ENCODE assay signal across 7 mouse cellular contexts in genomic region chr6:113326533-113327315, GRCm38 (mm10). TPM values are rescaled to one million over a fixed set of nuclear protein-coding genes. Genes with fewer than 3 reads are reported as not detected.
DNase-seq lines count a peak whose midpoint lies in the region; ATAC-seq lines count a peak whose summit lies in the region.

TSS of gene Ogg1 (plus strand) at chr6:113326972.

- H3K27me3 ChIP-seq in embryonic facial prominence, embryonic 11.5 days (ENCODE audit: control insufficient read depth, insufficient read depth, low read length), result no peaks in the 10 kb centered on the region
- H3K27me3 ChIP-seq in limb, embryonic 10.5 days (ENCODE audit: low read depth, poor library complexity, severe bottlenecking), result no peaks in the 10 kb centered on the region
- H3K27me3 ChIP-seq in midbrain, embryonic 13.5 days, result no peaks in the 10 kb centered on the region

- peak; percentile 98 for DNase-seq in adrenal gland, postnatal 14 days
- DNase-seq in embryonic facial prominence, embryonic 11.5 days (ENCODE audit: low spot score), result peak; percentile 98
- peak; percentile 100 for DNase-seq in kidney, adult 11 months
- peak; percentile 98 for DNase-seq in limb, embryonic 10.5 days (ENCODE audit: low spot score)
- DNase-seq in spleen, adult 12 weeks (ENCODE audit: low spot score), result peak; percentile 93

- no peaks in the 10 kb centered on the region for H3K4me1 ChIP-seq in embryonic facial prominence, embryonic 11.5 days (ENCODE audit: control insufficient read depth, insufficient read depth, low read length)
- peaks cover 15% of the 10 kb centered on the region for H3K4me1 ChIP-seq in limb, embryonic 10.5 days
- peaks cover 16% of the 10 kb centered on the region for H3K4me1 ChIP-seq in midbrain, embryonic 13.5 days (replicated peaks)

- H3K4me3 ChIP-seq in embryonic facial prominence, embryonic 11.5 days (ENCODE audit: low read depth, low read length), result peak within 1 kb of the TSS; percentile 53
- H3K4me3 ChIP-seq in limb, embryonic 10.5 days, result peak within 1 kb of the TSS; percentile 64
- peak within 1 kb of the TSS; percentile 56 for H3K4me3 ChIP-seq in midbrain, embryonic 13.5 days (replicated peaks)

- peak; percentile 98 for ATAC-seq in embryonic facial prominence, embryonic 11.5 days (replicated peaks; ENCODE audit: insufficient number of reproducible peaks, low FRiP score, low TSS enrichment, low read depth)
- peak; percentile 89 for ATAC-seq in granulocyte monocyte progenitor cell, adult 5-6 weeks (replicated peaks; ENCODE audit: poor library complexity, severe bottlenecking)
- ATAC-seq in midbrain, embryonic 13.5 days, result peak; percentile 99

- peak within 1 kb of the TSS; percentile 87 for H3K4me2 ChIP-seq in embryonic facial prominence, embryonic 11.5 days (ENCODE audit: low read depth, low read length)
- H3K4me2 ChIP-seq in midbrain, embryonic 13.5 days (replicated peaks), result peak within 1 kb of the TSS; percentile 79

- H3K36me3 ChIP-seq in embryonic facial prominence, embryonic 11.5 days (replicated peaks; ENCODE audit: control insufficient read depth, insufficient read depth, low read depth, low read length), result no peaks in the 10 kb centered on the region; the same call in none of the 2 replicates
- H3K36me3 ChIP-seq in limb, embryonic 10.5 days, result peaks cover 66% of the 10 kb centered on the region
- H3K36me3 ChIP-seq in midbrain, embryonic 13.5 days, result peaks cover 39% of the 10 kb centered on the region

- peak within 1 kb of the TSS; percentile 53 for H3K27ac ChIP-seq in embryonic facial prominence, embryonic 11.5 days (replicated peaks; ENCODE audit: low read depth, low read length)
- peak within 1 kb of the TSS; percentile 87 for H3K27ac ChIP-seq in limb, embryonic 10.5 days
- H3K27ac ChIP-seq in midbrain, embryonic 13.5 days, result peak within 1 kb of the TSS; percentile 85

- H3K9ac ChIP-seq in embryonic facial prominence, embryonic 11.5 days (replicated peaks; ENCODE audit: low read length), result peak within 1 kb of the TSS; percentile 69
- peak within 1 kb of the TSS; percentile 79 for H3K9ac ChIP-seq in midbrain, embryonic 13.5 days (replicated peaks)

- under 1% methylated on average over 52 of the region's 52 CpGs for WGBS in embryonic facial prominence, embryonic 11.5 days
- under 1% methylated on average over 52 of the region's 52 CpGs for WGBS in limb, embryonic 10.5 days
- under 1% methylated on average over 52 of the region's 52 CpGs for WGBS in midbrain, embryonic 13.5 days

- no peaks in the 10 kb centered on the region for H3K9me3 ChIP-seq in embryonic facial prominence, embryonic 11.5 days (replicated peaks; ENCODE audit: control insufficient read depth, low read length)
- no peaks in the 10 kb centered on the region for H3K9me3 ChIP-seq in limb, embryonic 10.5 days (replicated peaks)
- H3K9me3 ChIP-seq in midbrain, embryonic 13.5 days, result no peaks in the 10 kb centered on the region

RNA-seq across cellular contexts. Expression of gene Ogg1, which starts in this region (rescaled TPM):
- total RNA-seq in adrenal gland, postnatal 14 days (2021), result 11.3 and 11.8 TPM in 2 replicates
- polyA plus RNA-seq in embryonic facial prominence, embryonic 11.5 days (2014; fragmentation: Nextera tagmentation; extraction: Ambion mirVana), result 13.0 and 14.6 TPM in 2 replicates
- 13.8 and 17.8 TPM in 2 replicates for total RNA-seq in granulocyte monocyte progenitor cell, adult 5-6 weeks (2014; fragmentation: Nextera tagmentation)
- total RNA-seq in granulocyte monocyte progenitor cell, adult 5-6 weeks (2017), result 6.4 and 7.9 TPM in 2 replicates
- 19.1 and 19.5 TPM in 2 replicates for polyA plus RNA-seq in limb, embryonic 10.5 days (2016; fragmentation: Nextera tagmentation; extraction: Ambion mirVana)
- polyA plus RNA-seq in midbrain, embryonic 13.5 days (2015; fragmentation: Nextera tagmentation; extraction: Ambion mirVana), result 9.5 and 9.9 TPM in 2 replicates

Comparison
In these comparisons a context has a peak if more than half of its experiments do, and no peak if none do; other contexts are left out.
1. Peak in every context shown above with its lines: DNase-seq, ATAC-seq, H3K4me3 ChIP-seq and H3K27ac ChIP-seq.